Mouse (Mus musculus): ENCODE measurements around the gene Clstn1. TPM values are rescaled to one million over a fixed set of nuclear protein-coding genes. Genes with fewer than 3 reads are reported as not detected.

Clstn1 gene
- polyA plus RNA-seq, 1 experiment = 0.05 TPM

DNA sequence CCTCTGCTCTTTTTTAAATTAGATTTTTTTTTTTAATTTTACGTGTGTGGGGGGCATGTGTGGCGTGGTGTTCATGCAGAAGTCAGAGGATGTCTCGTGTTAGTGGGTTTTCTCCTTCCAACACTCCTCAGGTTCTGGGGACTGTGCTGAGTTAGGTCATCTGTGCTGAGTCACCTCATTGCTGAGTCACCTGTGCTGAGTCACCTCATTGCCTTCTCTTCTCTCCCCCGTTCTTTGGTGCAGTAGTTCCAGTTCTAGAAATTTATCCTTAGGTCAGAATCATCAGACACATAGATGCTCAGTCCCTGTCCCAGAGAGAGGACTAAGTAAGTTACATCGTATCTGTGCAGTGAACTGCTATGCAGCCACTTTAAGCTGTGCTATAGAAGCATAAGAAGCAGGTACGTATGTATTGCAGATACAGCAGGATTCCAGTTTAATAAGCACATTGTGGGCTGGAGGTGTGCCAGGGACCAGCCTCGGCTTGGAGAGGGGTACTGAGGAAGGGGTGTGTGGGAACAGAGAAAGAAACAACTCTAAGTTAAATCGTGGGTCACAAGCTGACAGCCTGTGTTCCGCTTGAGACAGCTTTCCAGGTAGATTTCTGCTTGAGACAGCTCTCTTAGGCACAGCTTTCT is 46.5 kb downstream of the Clstn1 start:
- Histone ChIP-seq H3K9me3 (ENCODE audit: control insufficient read depth, low read length) (no peaks in the 10 kb centered on the region), H3K4me3 (replicated peaks) (no peak overlapping the region), H3K4me1 (ENCODE audit: control insufficient read depth) (peaks cover 39% of the 10 kb centered on the region), H3K27me3 (ENCODE audit: control insufficient read depth) (no peaks in the 10 kb centered on the region), H3K36me3 (ENCODE audit: control insufficient read depth) (no peaks in the 10 kb centered on the region; the same call in 1 of the 2 replicates)
- no peak for TF ChIP-seq TAL1 (IDR thresholded peaks at IDR 0.05; ENCODE audit: low read length)

DNA sequence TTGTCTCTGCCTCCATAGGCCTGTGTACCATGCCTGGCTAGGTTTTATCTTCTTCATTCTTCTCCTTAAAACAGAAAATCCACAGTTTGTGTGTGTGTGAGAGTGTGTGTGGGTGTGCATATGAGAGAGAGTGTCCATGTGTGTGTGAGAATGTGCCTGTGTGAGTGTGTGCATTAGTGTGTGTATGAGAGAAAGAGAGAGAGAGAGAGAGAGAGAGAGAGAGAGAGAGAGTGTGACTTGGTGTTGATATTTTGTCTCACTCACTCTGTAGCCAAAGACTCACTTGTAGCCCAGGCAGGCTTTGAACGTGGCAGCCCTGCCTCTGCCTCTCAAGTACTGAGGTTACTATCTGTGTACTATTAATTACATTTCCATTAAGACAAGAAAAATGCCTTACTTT is 47.9 kb downstream of the Clstn1 start:
- Histone ChIP-seq H3K4me1 (ENCODE audit: control insufficient read depth) (peaks cover 39% of the 10 kb centered on the region), H3K4me3 (replicated peaks) (no peak overlapping the region), H3K27me3 (ENCODE audit: control insufficient read depth) (no peaks in the 10 kb centered on the region), H3K36me3 (ENCODE audit: control insufficient read depth) (no peaks in the 10 kb centered on the region; the same call in 1 of the 2 replicates), H3K9me3 (ENCODE audit: control insufficient read depth, low read length) (no peaks in the 10 kb centered on the region)
- TF ChIP-seq GATA1 (IDR thresholded peaks at IDR 0.05; ENCODE audit: low read length) (no peak), TAL1 (IDR thresholded peaks at IDR 0.05; ENCODE audit: low read length) (no peak)

GRCm38 (mm10) chr4:149634966-149635365 is 48.7 kb downstream of the Clstn1 start:
- TF ChIP-seq TAL1 (IDR thresholded peaks at IDR 0.05; ENCODE audit: low read length) (no peak), GATA1 (IDR thresholded peaks at IDR 0.05; ENCODE audit: low read length) (no peak)
- H3K4me3 ChIP-seq (replicated peaks) = no peak overlapping the region
- H3K27me3 ChIP-seq (ENCODE audit: control insufficient read depth) = no peaks in the 10 kb centered on the region
- no peaks in the 10 kb centered on the region for H3K36me3 ChIP-seq (ENCODE audit: control insufficient read depth)
- no peaks in the 10 kb centered on the region for H3K9me3 ChIP-seq (ENCODE audit: control insufficient read depth, low read length)
- peaks cover 39% of the 10 kb centered on the region for H3K4me1 ChIP-seq (ENCODE audit: control insufficient read depth)

DNA sequence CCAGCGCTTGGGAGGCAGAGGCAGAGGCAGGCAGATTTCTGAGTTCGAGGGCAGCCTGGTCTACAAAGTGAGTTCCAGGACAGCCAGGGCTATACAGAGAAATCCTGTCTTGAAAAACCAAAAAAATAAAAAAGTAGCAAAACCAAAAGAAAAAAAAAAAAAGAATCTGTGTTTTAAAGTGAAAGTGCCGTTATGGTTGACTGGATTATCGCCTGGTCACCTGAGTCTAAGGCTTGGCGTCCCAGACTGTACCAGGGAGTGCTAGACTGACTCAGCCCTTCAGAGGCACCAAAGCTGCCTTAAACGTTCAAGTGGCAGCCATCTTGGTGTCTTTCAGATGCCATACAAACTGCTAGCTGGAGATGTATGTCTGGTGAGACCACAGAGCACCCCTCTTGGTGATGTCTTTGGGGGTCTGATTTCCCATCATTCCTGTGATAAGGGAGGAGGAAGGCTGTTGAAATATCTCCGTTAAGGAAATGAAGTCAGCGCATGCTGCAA is 49.7 kb downstream of the Clstn1 start:
- TF ChIP-seq GATA1 (IDR thresholded peaks at IDR 0.05; ENCODE audit: low read length) (no peak), TAL1 (IDR thresholded peaks at IDR 0.05; ENCODE audit: low read length) (no peak)
- H3K9me3 ChIP-seq (ENCODE audit: control insufficient read depth, low read length) = no peaks in the 10 kb centered on the region
- H3K36me3 ChIP-seq (ENCODE audit: control insufficient read depth) = no peaks in the 10 kb centered on the region
- no peak overlapping the region for H3K4me3 ChIP-seq (replicated peaks)
- H3K4me1 ChIP-seq (ENCODE audit: control insufficient read depth) = peaks cover 39% of the 10 kb centered on the region
- H3K27me3 ChIP-seq (ENCODE audit: control insufficient read depth) = no peaks in the 10 kb centered on the region

GRCm38 (mm10) chr4:149637942-149638341 is 51.7 kb downstream of the Clstn1 start:
- no peak for TF ChIP-seq TAL1 (IDR thresholded peaks at IDR 0.05; ENCODE audit: low read length)
- TF ChIP-seq GATA1 (IDR thresholded peaks at IDR 0.05; ENCODE audit: low read length) = no peak
- peaks cover 22% of the 10 kb centered on the region for H3K4me1 ChIP-seq (ENCODE audit: control insufficient read depth)
- no peaks in the 10 kb centered on the region for H3K9me3 ChIP-seq (ENCODE audit: control insufficient read depth, low read length)
- H3K36me3 ChIP-seq (ENCODE audit: control insufficient read depth) = no peaks in the 10 kb centered on the region
- H3K4me3 ChIP-seq (replicated peaks) = no peak overlapping the region
- H3K27me3 ChIP-seq (ENCODE audit: control insufficient read depth) = no peaks in the 10 kb centered on the region

- Histone ChIP-seq H3K36me3 (ENCODE audit: control insufficient read depth) (no peaks in the 10 kb centered on the region), H3K9me3 (ENCODE audit: control insufficient read depth, low read length) (no peaks in the 10 kb centered on the region), H3K27me3 (ENCODE audit: control insufficient read depth) (no peaks in the 10 kb centered on the region), H3K4me1 (ENCODE audit: control insufficient read depth) (peaks cover 4% of the 10 kb centered on the region), H3K4me3 (replicated peaks) (no peak overlapping the region)
- no peak for TF ChIP-seq TAL1 (IDR thresholded peaks at IDR 0.05; ENCODE audit: low read length)
- no peak for TF ChIP-seq GATA1 (IDR thresholded peaks at IDR 0.05; ENCODE audit: low read length)
These were observed 54.6 kb downstream of the Clstn1 start for GRCm38 (mm10) chr4:149640831-149641230.

DNA sequence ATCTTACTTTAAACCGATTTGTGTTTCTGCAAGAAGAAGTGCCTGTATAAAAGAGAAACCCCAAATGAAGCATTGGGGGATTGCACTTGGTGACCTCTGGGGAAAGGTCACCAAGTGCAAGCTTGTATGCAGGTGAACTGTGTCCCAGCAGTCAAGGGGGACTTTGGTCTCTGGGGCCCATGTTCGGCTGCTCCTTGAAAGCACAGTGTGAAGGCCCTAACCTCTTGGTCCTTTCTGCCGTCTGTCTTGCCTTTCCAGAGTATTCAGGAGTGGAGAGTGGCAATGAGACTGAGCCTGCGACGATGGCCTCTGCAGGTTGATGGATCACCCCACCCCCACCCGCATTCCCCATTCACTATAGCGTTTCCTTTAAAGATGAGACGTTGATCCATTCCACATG is 55.1 kb downstream of the Clstn1 start:
- no peaks in the 10 kb centered on the region; the same call in 1 of the 2 replicates for H3K36me3 ChIP-seq (ENCODE audit: control insufficient read depth)
- H3K27me3 ChIP-seq (ENCODE audit: control insufficient read depth) = no peaks in the 10 kb centered on the region
- H3K4me3 ChIP-seq (replicated peaks) = no peak overlapping the region
- H3K4me1 ChIP-seq (ENCODE audit: control insufficient read depth) = no peaks in the 10 kb centered on the region
- H3K9me3 ChIP-seq (ENCODE audit: control insufficient read depth, low read length) = no peaks in the 10 kb centered on the region
- TF ChIP-seq GATA1 (IDR thresholded peaks at IDR 0.05; ENCODE audit: low read length) (no peak), TAL1 (IDR thresholded peaks at IDR 0.05; ENCODE audit: low read length) (no peak)

GRCm38 (mm10) chr4:149641956-149642355 is 55.7 kb downstream of the Clstn1 start:
- Histone ChIP-seq H3K36me3 (ENCODE audit: control insufficient read depth) (no peaks in the 10 kb centered on the region; the same call in 1 of the 2 replicates), H3K27me3 (ENCODE audit: control insufficient read depth) (no peaks in the 10 kb centered on the region), H3K9me3 (ENCODE audit: control insufficient read depth, low read length) (no peaks in the 10 kb centered on the region), H3K4me1 (ENCODE audit: control insufficient read depth) (no peaks in the 10 kb centered on the region), H3K4me3 (replicated peaks) (no peak overlapping the region)
- TF ChIP-seq TAL1 (IDR thresholded peaks at IDR 0.05; ENCODE audit: low read length) (no peak), GATA1 (IDR thresholded peaks at IDR 0.05; ENCODE audit: low read length) (no peak)

GRCm38 (mm10) chr4:149645761-149646160 is 59.5 kb downstream of the Clstn1 start:
- Histone ChIP-seq H3K27me3 (ENCODE audit: control insufficient read depth) (no peaks in the 10 kb centered on the region), H3K36me3 (ENCODE audit: control insufficient read depth) (no peaks in the 10 kb centered on the region; the same call in 1 of the 2 replicates), H3K4me3 (replicated peaks) (no peak overlapping the region), H3K9me3 (ENCODE audit: control insufficient read depth, low read length) (no peaks in the 10 kb centered on the region), H3K4me1 (ENCODE audit: control insufficient read depth) (no peaks in the 10 kb centered on the region)
- TF ChIP-seq TAL1 (IDR thresholded peaks at IDR 0.05; ENCODE audit: low read length) (no peak), GATA1 (IDR thresholded peaks at IDR 0.05; ENCODE audit: low read length) (no peak)
